7 mouse cellular contexts compared by ENCODE assay signal in the genomic region with DNA sequence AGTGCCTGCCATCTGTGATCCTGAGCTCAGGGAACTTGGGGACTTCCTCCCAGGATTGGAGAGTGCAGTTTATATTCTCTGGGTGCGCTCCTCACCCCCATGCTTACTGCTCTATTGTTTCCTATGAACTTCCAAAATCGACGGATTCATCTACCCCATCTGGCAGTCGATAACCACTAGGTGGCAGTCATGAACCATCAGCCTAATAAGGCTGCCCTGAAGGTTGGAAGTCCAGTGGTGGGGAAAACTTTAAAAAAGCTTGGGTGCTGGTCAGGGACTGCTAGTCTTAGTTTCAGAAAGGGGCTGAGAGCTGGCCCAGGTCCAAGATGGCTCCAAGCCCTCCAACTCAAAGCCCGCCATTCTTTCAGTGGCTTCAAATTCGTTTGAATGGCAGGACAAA. TPM values are rescaled to one million over a fixed set of nuclear protein-coding genes. Genes with fewer than 3 reads are reported as not detected.
DNase-seq lines count a peak whose midpoint lies in the region; ATAC-seq and TF ChIP-seq lines count a peak whose summit lies in the region.

No protein-coding gene starts in this region.

- TF ChIP-seq CTCF in CH12.LX (conservative IDR thresholded peaks at IDR 0.05 in 1 of 2, IDR thresholded peaks at IDR 0.05 in 1 of 2; ENCODE audit: low read depth in 2 of 2, low read length in 2 of 2), result peak; percentile 68 to 89
- peak; percentile 56 for TF ChIP-seq CTCF in lung, adult 2 months (IDR thresholded peaks at IDR 0.05; ENCODE audit: insufficient read depth, low read length)

- peak; percentile 80 for ATAC-seq in common myeloid progenitor, adult 5-6 weeks (replicated peaks; ENCODE audit: low read depth, poor library complexity, severe bottlenecking)

- no peak overlapping the region for H3K4me3 ChIP-seq in CH12.LX (replicated peaks in 1 of 3; ENCODE audit: low read depth in 2 of 3, low read length in 2 of 3, poor library complexity in 1 of 3)
- H3K4me3 ChIP-seq in lung, adult 2 months (replicated peaks; ENCODE audit: extremely low read depth, low read depth, low read length), result no peak overlapping the region

- dilution Hi-C loops in CH12.LX (cut with MboI; ENCODE audit: extremely low pct_ligation_motif_present, extremely low pct_unique_long_range_greater_than_20kb, low sequenced_read_pairs), result no loop called here

- no peak overlapping the region for H3K4me2 ChIP-seq in CH12.LX (ENCODE audit: insufficient read depth, low read depth, poor library complexity, severe bottlenecking)

- no peak overlapping the region for H3K9ac ChIP-seq in CH12.LX (ENCODE audit: insufficient read depth, low read depth)

- no peaks in the 10 kb centered on the region for H3K79me2 ChIP-seq in CH12.LX (replicated peaks; ENCODE audit: control insufficient read depth, extremely low read depth, insufficient read depth, poor library complexity, severe bottlenecking)

- H3K36me3 ChIP-seq in CH12.LX (replicated peaks in 1 of 2; ENCODE audit: control insufficient read depth in 1 of 2, insufficient read depth in 1 of 2, low read length in 1 of 2), result peaks cover 0 to 7% of the 10 kb centered on the region in 2 experiments

- WGBS in lung, adult 2 months, result 13% methylated on average over 6 of the region's 6 CpGs

- in situ Hi-C loops in CH12.LX (cut with MboI; ENCODE audit: low pct_ligation_motif_present, low pct_unique_long_range_greater_than_20kb, low sequenced_read_pairs), result loop anchor here (25.0 kb wide), 1 partner anchor 438 kb away; no protein-coding TSS in a partner anchor

- H3K27ac ChIP-seq in CH12.LX (ENCODE audit: insufficient read depth, low read depth), result no peak overlapping the region

- no peak for TF ChIP-seq EP300 in CH12.LX (IDR thresholded peaks at IDR 0.05; ENCODE audit: low read length)

- peak; percentile 69 for DNase-seq in CH12.LX (ENCODE audit: extremely low read depth)
- peak; percentile 27 for DNase-seq in T-cell, adult 2 months (ENCODE audit: low spot score)
- peak; percentile 45 to 74 for DNase-seq in gastrocnemius, postnatal 4 days (ENCODE audit: low spot score in 2 of 2)
- DNase-seq in kidney, postnatal 36 days, result peak; percentile 61 to 84
- peak; percentile 52 for DNase-seq in lung, adult 2 months
- peak; percentile 61 for DNase-seq in ovary, postnatal 14 days (ENCODE audit: low spot score)

- peaks cover 40% of the 10 kb centered on the region for H3K27me3 ChIP-seq in CH12.LX (replicated peaks)

- no peak for TF ChIP-seq POLR2A in CH12.LX (IDR thresholded peaks at IDR 0.05; ENCODE audit: low read depth, low read length)
- no peak for TF ChIP-seq POLR2A in lung, adult 2 months (IDR thresholded peaks at IDR 0.05; ENCODE audit: borderline replicate concordance, extremely low read depth, low read depth, low read length)

- peaks cover under 1 to 10% of the 10 kb centered on the region in 2 experiments; a peak in 3 of 4 replicates for H3K4me1 ChIP-seq in CH12.LX (ENCODE audit: control insufficient read depth in 1 of 2, insufficient read depth in 2 of 2)
- no peaks in the 10 kb centered on the region for H3K4me1 ChIP-seq in lung, adult 2 months (ENCODE audit: control insufficient read depth, insufficient read depth, low read length)

- TF ChIP-seq RAD21 in CH12.LX (IDR thresholded peaks at IDR 0.05; ENCODE audit: low read depth, low read length), result peak; percentile 90

- H3K9me3 ChIP-seq in CH12.LX (replicated peaks; ENCODE audit: low read length), result no peaks in the 10 kb centered on the region

TF ChIP-seq in CH12.LX, 34 proteins besides CTCF, POLR2A, EP300 and RAD21:
- no peak for TF ChIP-seq USF2 (conservative IDR thresholded peaks at IDR 0.05; ENCODE audit: low read depth, low read length)
- TF ChIP-seq SMC3 (IDR thresholded peaks at IDR 0.05; ENCODE audit: low read depth, low read length), result peak; percentile 83

RNA-seq across cellular contexts. Expression of a gene that starts 11.1 kb away (rescaled TPM):
- total RNA-seq in CH12.LX (2012; rRNA removed) (35.0 and 44.2 TPM in 2 replicates), CH12.LX (2014; rRNA removed) (5.6 and 6.9 TPM in 2 replicates)
- 19.9 and 21.3 TPM in 2 replicates for polyA plus RNA-seq in CH12.LX (2012; ENCODE audit: insufficient read length, low read depth)
- 27.0 and 29.5 TPM in 2 replicates for total RNA-seq in common myeloid progenitor, adult 5-6 weeks (2017)
- 1 to 10 TPM in 1 of 2 experiments, under 1 TPM in 1; 0.47 to 1.4 TPM for total RNA-seq in gastrocnemius, postnatal 4 days (2021)
- 75.3 and 97.7 TPM in 2 replicates for polyA plus RNA-seq in lung, adult 2 months (2012; rRNA removed)

RNA-seq across cellular contexts. Expression of a gene that starts 28.6 kb away (rescaled TPM):
- total RNA-seq in CH12.LX (2012; rRNA removed), result 69.1 and 93.5 TPM in 2 replicates
- total RNA-seq in CH12.LX (2014; rRNA removed), result 72.9 and 73.3 TPM in 2 replicates
- 74.2 and 88.9 TPM in 2 replicates for polyA plus RNA-seq in CH12.LX (2012; ENCODE audit: insufficient read length, low read depth)
- total RNA-seq in common myeloid progenitor, adult 5-6 weeks (2017), result 28.7 and 48.2 TPM in 2 replicates
- 10 to 100 TPM; 20.5 to 20.6 TPM for total RNA-seq in gastrocnemius, postnatal 4 days (2021)
- polyA plus RNA-seq in lung, adult 2 months (2012; rRNA removed), result 17.1 and 17.7 TPM in 2 replicates
